Mouse (Mus musculus): ENCODE results near the gene Olfr1053.
"Not testable (repeated sequence)": the region's sequence is repeated elsewhere in the genome, so short reads cannot be mapped to it uniquely, and the experiment has no call there.

- not testable (repeated sequence) for TF ChIP-seq CTCF, EP300 (IDR thresholded peaks at IDR 0.05; ENCODE audit: low read depth)
Measured at GRCm38 (mm10) chr2:86278988-86279387, 36.1 kb downstream of the Olfr1053 start, which contains the start of gene Olfr1051.

Measured in liver, embryonic 14.5 days (tissue).